Mouse (Mus musculus) adipocyte (in vitro differentiated cells): ENCODE results near the gene Ing4.

Experiments
- DNase-seq: peaks from one replicate; pipeline ENCODE4 v3.0.0-alpha.2; 2016; ENCODE audit warnings: low spot score

Gene Ing4

GRCm38 (mm10) chr6:125039533-125040153 is at the start of gene Ing4:
Gene Ing4, plus strand, starts transcription at chr6:125039760.
- peak; percentile 99 for DNase-seq

- no peak for DNase-seq
These were observed 47.3 kb upstream of the Ing4 start for GRCm38 (mm10) chr6:124992241-124992640.

- no peak for DNase-seq
These were observed 46.2 kb upstream of the Ing4 start for GRCm38 (mm10) chr6:124993365-124993764.

GRCm38 (mm10) chr6:124993876-124994275 is 45.7 kb upstream of the Ing4 start:
- DNase-seq: no peak

GRCm38 (mm10) chr6:124995246-124995645 is 44.3 kb upstream of the Ing4 start:
- no peak for DNase-seq

- no peak for DNase-seq
These were observed 43.6 kb upstream of the Ing4 start for GRCm38 (mm10) chr6:124995831-124996403.

- no peak for DNase-seq
These were observed 42.7 kb upstream of the Ing4 start, which contains the start of gene Pianp for GRCm38 (mm10) chr6:124996551-124997501. Gene Pianp, plus strand, starts transcription at chr6:124996694.

- no peak for DNase-seq
These were observed 41.5 kb upstream of the Ing4 start for GRCm38 (mm10) chr6:124998066-124998465.

- no peak for DNase-seq
These were observed 40.5 kb upstream of the Ing4 start for GRCm38 (mm10) chr6:124999091-124999490.

GRCm38 (mm10) chr6:124999546-124999945 is 40.0 kb upstream of the Ing4 start:
- DNase-seq: no peak

GRCm38 (mm10) chr6:125003706-125004105 is 35.9 kb upstream of the Ing4 start:
- no peak for DNase-seq

GRCm38 (mm10) chr6:125005086-125005485 is 34.5 kb upstream of the Ing4 start:
- no peak for DNase-seq

- DNase-seq: no peak
These were observed 31.5 kb upstream of the Ing4 start for GRCm38 (mm10) chr6:125008060-125008459.

- peak; percentile 100 for DNase-seq
These were observed 30.9 kb upstream of the Ing4 start for GRCm38 (mm10) chr6:125008586-125009128.

GRCm38 (mm10) chr6:125009129-125009180 is 30.6 kb upstream of the Ing4 start, which contains the start of gene Zfp384:
Gene Zfp384, plus strand, starts transcription at chr6:125009145.
- DNase-seq: no peak

GRCm38 (mm10) chr6:125009181-125010073 is 30.1 kb upstream of the Ing4 start:
- peak; percentile 89 for DNase-seq

GRCm38 (mm10) chr6:125017682-125018081 is 21.9 kb upstream of the Ing4 start:
- DNase-seq: no peak

GRCm38 (mm10) chr6:125030532-125030931 is 9.0 kb upstream of the Ing4 start:
- peak; percentile 35 for DNase-seq

- no peak for DNase-seq
These were observed 8.0 kb upstream of the Ing4 start for GRCm38 (mm10) chr6:125031604-125032003.

- DNase-seq: no peak
These were observed 894 bp upstream of the Ing4 start for GRCm38 (mm10) chr6:125038666-125039065.

GRCm38 (mm10) chr6:125039131-125039530 is 429 bp upstream of the Ing4 start:
- DNase-seq: no peak

- peak; percentile 36 for DNase-seq
These were observed 661 bp downstream of the Ing4 start for GRCm38 (mm10) chr6:125040221-125040620.
